Mouse (Mus musculus) MEL (cell line): ENCODE measurements around the gene Adamts15.

ENCODE experiments used
- CTCF ChIP-seq, 3 experiments: IDR thresholded peaks in 2 of 3; conservative IDR thresholded peaks in 1 of 3; 2 replicates each; pipeline ENCODE4 v1.5.1; 2011 to 2012; ENCODE audit warnings: low read length in 3 of 3, low read depth in 2 of 3, mild to moderate bottlenecking in 2 of 3, improper control_type of control experiment in 1 of 3, inconsistent platforms in 1 of 3, mixed read lengths in 1 of 3, moderate library complexity in 1 of 3; ENCODE audit not compliant: control insufficient read depth in 1 of 3, insufficient read depth in 1 of 3, poor library complexity in 1 of 3, severe bottlenecking in 1 of 3
- E2F4 ChIP-seq: IDR thresholded peaks from 2 replicates; pipeline ENCODE4 v1.6.1; 2011; ENCODE audit warnings: low read depth, low read length, improper control_type of control experiment, borderline replicate concordance
- ETS1 ChIP-seq: IDR thresholded peaks from 2 replicates; pipeline ENCODE4 v1.6.1; 2012; ENCODE audit warnings: low read depth, mild to moderate bottlenecking, inconsistent platforms, low read length, improper control_type of control experiment, moderate library complexity
- MAX ChIP-seq: IDR thresholded peaks from 2 replicates; pipeline ENCODE4 v1.6.1; 2011; ENCODE audit warnings: low read length, improper control_type of control experiment
- MAZ ChIP-seq: IDR thresholded peaks from 2 replicates; pipeline ENCODE4 v1.6.1; 2012; ENCODE audit warnings: low read depth, mild to moderate bottlenecking, inconsistent platforms, low read length, improper control_type of control experiment
- MYB ChIP-seq: IDR thresholded peaks from 2 replicates; pipeline ENCODE4 v1.6.1; 2011; ENCODE audit warnings: mild to moderate bottlenecking, low read depth, low read length, improper control_type of control experiment
- MYC ChIP-seq: IDR thresholded peaks from 2 replicates; pipeline ENCODE4 v1.6.1; 2011; ENCODE audit warnings: low read depth, mild to moderate bottlenecking, low read length, improper control_type of control experiment, moderate library complexity
- POLR2A ChIP-seq, 2 experiments: IDR thresholded peaks; 2 replicates each; pipeline ENCODE4 v1.6.1; 2011 to 2012; ENCODE audit warnings: low read length in 2 of 2, mild to moderate bottlenecking in 2 of 2, control low read depth in 1 of 2, improper control_type of control experiment in 1 of 2, low read depth in 1 of 2, moderate library complexity in 1 of 2; ENCODE audit not compliant: control insufficient read depth in 1 of 2, insufficient read depth in 1 of 2, poor library complexity in 1 of 2

- TF ChIP-seq E2F4 (no peak), MYB (no peak), POLR2A (IDR thresholded peaks at IDR 0.05; ENCODE audit: control insufficient read depth in 1 of 2, insufficient read depth in 1 of 2, low read depth in 1 of 2, low read length in 2 of 2, poor library complexity in 1 of 2) (no peak), ETS1 (no peak), CTCF (IDR thresholded peaks at IDR 0.05 in 2 of 3, conservative IDR thresholded peaks at IDR 0.05 in 1 of 3; ENCODE audit: control insufficient read depth in 1 of 3, insufficient read depth in 1 of 3, low read depth in 2 of 3, low read length in 3 of 3, poor library complexity in 1 of 3, severe bottlenecking in 1 of 3) (no peak), MAZ (no peak), MAX (no peak), MYC (no peak)
Measured at GRCm38 (mm10) chr9:30897169-30897568, 25.1 kb downstream of the Adamts15 start.
